Mouse (Mus musculus) lung, adult 2 months (tissue): ENCODE measurements around the gene Alkbh8. TPM values are rescaled to one million over a fixed set of nuclear protein-coding genes. Genes with fewer than 3 reads are reported as not detected.
"Not testable (repeated sequence)": the region's sequence is repeated elsewhere in the genome, so short reads cannot be mapped to it uniquely, and the experiment has no call there.

Experiments
- DNase-seq: peaks from one replicate; pipeline ENCODE4 v3.0.0; 2022
- H3K4me1 ChIP-seq: fragments of 200-500 bp; 2 replicates; pipeline ENCODE4 v1.6.1; 2011; ENCODE audit warnings: low read length; ENCODE audit not compliant: control insufficient read depth, insufficient read depth
- H3K4me3 ChIP-seq: fragments of 200-500 bp; replicated peaks from 2 replicates; pipeline ENCODE3; 2011; ENCODE audit warnings: low read depth, mild to moderate bottlenecking, control low read depth, low read length; ENCODE audit errors: extremely low read depth
- CTCF ChIP-seq: fragments of 200-500 bp; IDR thresholded peaks from 2 replicates; pipeline ENCODE4 v1.5.1; 2011; ENCODE audit warnings: mild to moderate bottlenecking, low read length, control low read depth; ENCODE audit not compliant: insufficient read depth
- POLR2A ChIP-seq: fragments of 200-500 bp; IDR thresholded peaks from 2 replicates; pipeline ENCODE4 v1.6.1; 2011; ENCODE audit warnings: low read depth, mild to moderate bottlenecking, control low read depth, low read length, borderline replicate concordance; ENCODE audit errors: extremely low read depth
- WGBS: fragments of 180-500 bp; shearing (Covaris S2); methylation state at CpG from one replicate; pipeline ENCODE4 v1.1.7; 2018; 5-methylcytosine and 5-hydroxymethylcytosine counted together
- polyA plus RNA-seq: library from polyadenylated mRNA; depleted of rRNA; stranded (reverse); fragments of >200 nt; gene quantifications from 2 replicates; pipeline ENCODE4 v1.2.3, GENCODE M21; 2012; rRNA removed

Gene Alkbh8
- 1.2 and 1.7 TPM in 2 replicates for polyA plus RNA-seq

DNA sequence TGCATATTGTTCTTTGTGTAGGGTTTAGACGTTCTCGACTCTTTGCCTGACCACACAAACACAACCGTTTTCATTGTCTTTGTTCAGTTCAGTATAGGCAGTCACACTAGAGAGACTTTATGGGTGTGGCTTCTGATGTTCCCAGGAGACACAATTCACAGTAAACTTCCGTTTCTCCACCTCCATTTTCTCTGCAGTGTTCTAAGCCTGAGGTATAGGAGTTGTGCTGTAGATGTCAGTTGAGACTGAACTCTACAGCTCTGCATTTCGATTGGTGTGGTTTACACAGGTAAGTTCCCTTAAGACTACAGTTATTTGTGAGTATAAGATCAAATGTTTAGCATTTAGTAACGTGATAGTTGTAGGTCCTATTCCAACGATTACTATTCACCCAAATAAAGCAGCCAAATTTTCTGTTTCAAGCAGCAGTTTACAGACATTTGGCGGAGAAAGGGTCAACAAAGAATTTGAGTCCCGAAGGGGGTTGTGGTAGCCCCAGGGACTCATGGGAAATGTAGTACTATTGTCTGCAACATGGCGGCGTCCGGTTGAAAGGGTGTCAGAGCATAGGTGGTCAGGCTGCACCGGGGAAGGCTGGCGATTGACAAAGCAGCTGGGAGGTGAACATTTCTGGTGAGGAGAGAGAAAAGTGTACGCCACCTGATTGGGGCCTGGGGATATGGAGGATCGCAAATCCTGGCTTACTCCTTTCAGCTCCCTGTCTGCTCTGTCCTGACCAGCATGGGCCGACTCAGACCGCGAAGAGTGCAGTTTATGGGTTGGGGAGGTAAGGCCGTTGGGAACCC is at the start of gene Alkbh8:
TSS of gene Alkbh8 (plus strand) at position 179 of the 806 bp plus-strand sequence.
- 2% methylated on average over 20 of the region's 20 CpGs for WGBS

DNA sequence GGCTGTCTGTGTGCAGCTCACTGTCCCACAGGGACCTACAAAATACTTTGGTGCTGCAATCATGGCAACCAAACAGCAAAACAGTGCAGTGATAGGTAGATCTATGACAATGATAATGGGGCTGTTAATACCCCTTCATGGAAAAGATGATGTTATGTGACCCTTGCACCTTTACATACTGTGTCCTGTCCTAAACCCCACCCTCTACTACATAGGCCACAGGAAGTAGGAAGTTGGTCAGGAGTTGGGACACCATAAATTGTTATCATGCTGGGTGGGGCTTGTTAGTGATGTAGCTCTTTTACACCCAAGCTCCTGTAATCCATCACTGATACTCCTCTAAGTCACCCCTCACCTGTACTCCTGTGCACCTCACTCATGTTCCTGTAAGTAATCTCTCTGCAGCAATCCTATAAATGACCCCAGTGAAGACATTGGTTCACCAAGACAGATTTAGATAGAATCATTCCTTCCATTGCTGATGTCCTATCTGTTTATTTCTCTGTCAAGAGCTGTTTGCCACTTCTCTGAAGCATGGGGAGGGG is 25.6 kb upstream of the Alkbh8 start:
- no peaks in the 10 kb centered on the region for H3K4me1 ChIP-seq
- no peak for DNase-seq
- no peak overlapping the region for H3K4me3 ChIP-seq
- TF ChIP-seq POLR2A (no peak), CTCF (no peak)

More for the DNA sequence above, at the start of gene Alkbh8:
- H3K4me3 ChIP-seq, result peak within 1 kb of the TSS; percentile 84
- TF ChIP-seq POLR2A, result peak; percentile 36; the same call in 1 of the 2 replicates
- TF ChIP-seq CTCF, result no peak
- H3K4me1 ChIP-seq, result no peaks in the 10 kb centered on the region; the same call in 1 of the 2 replicates
- DNase-seq, result peak; percentile 76

DNA sequence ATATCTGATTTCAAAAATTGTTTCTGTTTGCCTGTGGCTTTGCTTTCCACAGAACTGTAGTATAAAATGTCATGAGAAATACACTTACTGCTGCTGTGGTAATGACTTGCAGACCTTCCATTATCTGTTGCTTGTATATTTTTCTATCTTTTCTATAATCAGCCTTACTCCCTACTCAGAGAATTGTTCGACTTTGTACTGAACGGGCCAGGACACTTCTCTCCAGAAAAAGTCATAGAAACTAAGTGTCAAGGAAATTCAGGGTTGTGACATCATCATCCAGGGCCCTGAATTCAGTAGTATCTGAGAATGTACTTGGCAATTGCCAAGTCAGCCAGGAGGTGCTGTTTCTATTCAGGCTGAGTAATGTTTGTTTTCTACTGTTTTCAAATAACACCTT is 24.9 kb upstream of the Alkbh8 start:
- Histone ChIP-seq H3K4me1 (no peaks in the 10 kb centered on the region), H3K4me3 (no peak overlapping the region)
- WGBS, result 73% methylated on average over 2 of the region's 2 CpGs
- TF ChIP-seq POLR2A (no peak), CTCF (no peak)
- DNase-seq, result no peak

DNA sequence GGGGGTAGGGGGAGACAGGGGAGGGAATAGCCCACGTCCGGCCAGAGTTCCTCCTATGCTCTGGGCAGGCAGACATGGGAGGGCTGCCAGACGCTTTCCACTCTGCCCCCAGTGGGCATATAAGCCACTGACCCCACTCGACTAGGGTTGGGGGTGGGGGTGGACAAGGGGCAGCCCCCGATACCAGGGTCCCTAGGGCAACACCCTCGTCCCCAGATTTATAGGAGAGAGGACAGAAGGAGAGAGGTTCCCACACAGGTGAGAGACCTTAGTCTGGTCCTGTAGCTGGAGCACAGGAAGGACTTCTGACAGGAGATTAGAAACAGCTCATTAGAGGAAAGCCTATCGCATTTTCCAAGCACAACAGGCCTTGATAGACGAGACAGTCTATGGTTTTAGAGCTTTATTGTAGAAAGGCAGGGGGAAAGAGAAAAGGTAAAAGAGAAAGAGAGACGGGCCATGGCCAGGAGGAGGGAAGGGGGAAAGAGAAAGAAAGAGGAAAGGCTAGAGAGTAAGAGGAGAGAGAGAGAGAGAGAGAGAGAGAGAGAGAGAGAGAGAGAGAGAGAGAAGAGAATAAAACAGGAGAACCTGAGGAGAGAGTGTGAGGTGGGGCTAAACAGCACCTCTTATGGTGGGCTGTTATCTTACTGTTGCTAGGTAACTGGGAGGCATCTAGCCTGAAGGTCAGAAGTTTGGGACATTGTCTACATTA is 7.4 kb upstream of the Alkbh8 start:
- WGBS, result 32% methylated on average over 9 of the region's 9 CpGs
- not testable (repeated sequence) for DNase-seq, H3K4me3 ChIP-seq, H3K4me1 ChIP-seq

DNA sequence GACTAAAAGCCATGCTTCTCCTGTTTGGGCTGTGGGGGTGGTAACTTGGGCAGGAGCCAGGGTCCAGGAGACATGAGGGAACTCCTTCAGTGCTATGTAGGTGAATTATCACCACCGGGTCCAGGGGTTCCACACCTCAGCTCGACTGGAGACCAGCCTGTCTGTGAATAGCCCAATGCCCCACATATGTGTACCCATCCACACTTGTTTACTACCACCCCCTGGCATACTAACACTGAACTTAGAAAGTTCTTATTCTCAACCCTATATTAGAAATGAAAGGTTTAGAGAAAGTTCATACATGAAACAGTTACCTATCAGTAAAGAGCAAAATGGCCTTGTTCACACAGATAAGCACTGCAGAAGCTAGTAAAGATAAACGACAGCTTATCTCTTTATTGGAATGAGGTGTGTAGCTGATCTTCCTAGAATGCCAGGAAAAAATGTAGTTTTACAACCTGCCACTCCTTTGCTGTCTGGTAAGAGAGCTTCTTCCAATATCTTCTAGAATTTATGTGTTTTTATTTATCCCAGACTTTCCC is 6.8 kb upstream of the Alkbh8 start:
- 26% methylated on average over 3 of the region's 3 CpGs for WGBS
- Histone ChIP-seq H3K4me3 (no peak overlapping the region), H3K4me1 (no peaks in the 10 kb centered on the region)
- TF ChIP-seq POLR2A, result no peak
- TF ChIP-seq CTCF, result no peak
- DNase-seq, result no peak

DNA sequence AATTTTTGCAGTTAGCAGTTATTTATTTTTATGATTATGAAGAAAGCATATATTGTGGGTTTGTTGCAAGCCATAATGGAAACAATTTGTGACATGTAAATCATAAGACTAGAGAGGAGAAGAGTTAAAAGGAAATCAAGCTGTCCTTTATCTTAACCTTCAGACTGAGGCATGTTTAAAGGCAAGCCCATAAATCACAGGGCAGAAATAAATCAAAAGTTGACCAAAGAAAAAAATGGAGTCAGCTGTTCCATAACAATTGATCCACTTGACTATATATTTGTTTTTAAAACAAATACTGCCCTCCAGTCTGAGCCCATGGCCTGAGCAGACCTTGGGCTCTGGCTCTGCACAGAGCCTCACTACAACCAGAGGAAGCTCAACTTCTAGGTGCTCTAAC is 4.6 kb upstream of the Alkbh8 start:
- Histone ChIP-seq H3K4me1 (no peaks in the 10 kb centered on the region; the same call in 1 of the 2 replicates), H3K4me3 (no peak overlapping the region)
- TF ChIP-seq CTCF, result no peak
- no peak for TF ChIP-seq POLR2A
- DNase-seq, result no peak

DNA sequence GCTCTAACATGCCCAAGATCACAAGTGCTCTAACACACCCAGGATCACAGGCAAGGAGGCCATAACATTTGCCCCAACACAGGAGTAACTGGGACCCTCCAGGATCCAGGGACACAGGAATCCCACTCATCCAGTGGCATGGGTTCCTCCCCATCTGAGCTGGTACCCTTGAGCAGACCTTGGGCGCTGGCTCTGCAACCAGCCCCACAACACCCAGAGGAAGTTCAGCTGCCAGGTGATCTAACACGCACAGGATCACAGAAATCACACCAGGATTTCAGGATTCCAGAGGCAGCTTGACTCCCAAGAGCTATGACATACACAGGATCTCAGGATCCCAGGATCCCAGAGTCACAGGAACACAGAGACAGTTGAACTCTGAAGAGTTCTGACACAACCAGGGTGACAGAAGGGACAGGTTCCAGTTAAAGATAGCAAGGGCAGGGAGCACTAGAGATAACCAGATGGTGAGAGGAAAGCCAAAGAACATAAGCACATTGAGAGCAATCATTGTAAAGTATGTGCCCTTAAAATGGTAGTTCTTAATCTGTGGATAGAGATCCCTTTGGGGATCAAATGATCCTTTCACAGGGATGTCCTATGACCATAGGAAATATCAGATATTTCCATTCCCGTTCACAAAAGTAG is 4.1 kb upstream of the Alkbh8 start:
- no peak for DNase-seq
- TF ChIP-seq CTCF (no peak), POLR2A (no peak)

DNA sequence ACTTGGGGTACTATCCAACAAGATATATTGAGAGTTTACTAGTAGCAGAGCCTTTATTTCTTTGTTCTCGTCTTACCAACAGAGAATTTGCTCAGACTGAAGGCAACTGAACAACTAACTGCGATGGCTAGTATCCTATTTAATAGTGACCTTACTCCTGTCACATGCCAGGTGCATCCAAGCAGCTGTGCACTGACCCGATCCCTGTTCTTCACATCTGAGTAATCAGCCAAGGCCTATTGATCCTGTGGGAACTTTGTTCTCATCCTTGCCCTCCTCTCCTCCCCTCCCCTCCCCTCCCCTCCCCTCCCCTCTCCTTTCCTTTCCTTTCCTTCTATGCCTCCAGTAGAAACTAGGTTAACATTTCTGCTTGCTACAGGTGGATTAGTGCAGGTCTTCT is 1.7 kb downstream of the Alkbh8 start:
- WGBS, result 94% methylated on average over 3 of the region's 3 CpGs
- no peak for DNase-seq
- Histone ChIP-seq H3K4me1 (no peaks in the 10 kb centered on the region; the same call in 1 of the 2 replicates), H3K4me3 (no peak overlapping the region)
- TF ChIP-seq POLR2A (no peak), CTCF (no peak)

More for the DNA sequence above, 4.1 kb upstream of the Alkbh8 start:
- no peaks in the 10 kb centered on the region; the same call in 1 of the 2 replicates for H3K4me1 ChIP-seq
- WGBS, result 70% methylated on average over 3 of the region's 3 CpGs
- no peak overlapping the region for H3K4me3 ChIP-seq

DNA sequence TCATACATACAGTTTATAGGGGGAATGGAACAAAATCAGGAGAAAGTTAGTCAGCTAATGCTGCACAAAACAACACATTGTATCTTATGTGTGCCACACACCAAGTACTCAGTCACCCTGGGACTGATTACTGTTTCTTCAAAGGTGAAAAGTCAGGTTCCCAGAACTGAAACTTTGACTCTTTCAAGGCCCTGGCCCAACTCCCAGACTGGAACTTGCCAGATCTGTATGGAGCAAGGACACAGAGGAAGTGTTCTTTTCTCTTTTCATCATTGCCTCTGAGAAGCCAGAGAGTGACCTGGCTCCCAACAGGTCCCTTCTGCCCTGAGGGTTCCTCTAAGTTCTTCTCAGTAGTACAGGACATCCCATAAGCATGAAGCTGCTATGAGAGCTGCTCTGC is 10.2 kb downstream of the Alkbh8 start:
- H3K4me1 ChIP-seq, result no peaks in the 10 kb centered on the region
- no peak overlapping the region for H3K4me3 ChIP-seq
- no peak for TF ChIP-seq CTCF
- no peak for TF ChIP-seq POLR2A
- DNase-seq, result no peak
